Mouse (Mus musculus): ENCODE measurements around the gene Baz2a. TPM values are rescaled to one million over a fixed set of nuclear protein-coding genes. Genes with fewer than 3 reads are reported as not detected.

Baz2a gene
- polyA plus RNA-seq, 1 experiment = 39.0 TPM

DNA sequence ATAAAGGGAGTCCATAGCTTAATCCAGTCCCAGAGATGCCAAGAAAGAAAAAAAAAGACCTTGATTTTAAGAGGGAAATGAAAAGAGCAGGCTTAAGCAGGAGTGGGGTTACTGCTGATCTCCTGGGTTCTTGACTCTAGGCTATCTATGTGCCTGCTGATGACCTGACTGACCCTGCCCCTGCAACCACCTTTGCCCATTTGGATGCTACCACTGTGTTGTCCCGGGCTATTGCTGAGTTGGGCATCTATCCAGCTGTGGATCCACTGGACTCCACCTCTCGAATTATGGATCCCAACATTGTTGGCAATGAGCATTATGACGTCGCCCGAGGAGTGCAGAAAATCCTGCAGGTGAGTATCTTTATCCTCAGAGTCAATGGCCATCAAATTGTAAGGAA, 3.2 kb upstream of the Baz2a start:
- H3K4me1 ChIP-seq (ENCODE audit: control insufficient read depth, insufficient read depth, insufficient read length) = 0 out of 2 replicates have a peak, but pooled peaks cover 3% of the 10 kb centered on the region
- WGBS = 91% methylated on average over 5 of the region's 5 CpGs
- no peak for TF ChIP-seq POLR2A (IDR thresholded peaks at IDR 0.05; ENCODE audit: low read depth, low read length)
- TF ChIP-seq CTCF (IDR thresholded peaks at IDR 0.05; ENCODE audit: extremely low read depth, insufficient read depth, insufficient read length, insufficient replicate concordance) = no peak

DNA sequence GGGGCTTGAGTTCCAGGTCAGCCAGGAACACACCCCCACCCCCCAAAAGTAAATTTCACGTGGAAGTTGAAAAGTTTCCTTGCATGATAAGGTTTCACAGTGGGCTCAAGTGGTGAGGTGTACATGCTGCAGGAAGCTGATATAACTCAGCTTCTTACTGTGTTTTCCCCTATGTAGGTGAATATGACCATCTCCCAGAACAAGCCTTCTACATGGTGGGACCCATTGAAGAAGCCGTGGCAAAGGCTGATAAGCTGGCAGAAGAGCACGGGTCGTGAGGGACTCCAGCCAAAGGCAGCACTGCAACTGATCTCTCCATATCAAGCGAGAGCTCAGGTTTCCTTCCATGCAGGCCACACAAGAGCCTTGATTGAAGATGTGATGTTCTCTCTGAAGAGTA, 1.5 kb upstream of the Baz2a start:
- Histone ChIP-seq H3K4me3 (ENCODE audit: extremely low read depth, insufficient read depth, insufficient read length) (no peak overlapping the region), H3K36me3 (ENCODE audit: control insufficient read depth, insufficient read depth, low read length) (peaks cover 41% of the 10 kb centered on the region), H3K4me1 (ENCODE audit: control insufficient read depth, insufficient read depth, insufficient read length) (peaks cover 3% of the 10 kb centered on the region; the same call in 1 of the 2 replicates), H3K27me3 (ENCODE audit: control insufficient read depth, insufficient read depth, low read length) (no peaks in the 10 kb centered on the region), H3K27ac (ENCODE audit: insufficient read depth, low read length) (no peak overlapping the region)
- TF ChIP-seq CTCF (IDR thresholded peaks at IDR 0.05; ENCODE audit: extremely low read depth, insufficient read depth, insufficient read length, insufficient replicate concordance) = no peak
- no peak for TF ChIP-seq POLR2A (IDR thresholded peaks at IDR 0.05; ENCODE audit: low read depth, low read length)
- 74% methylated on average over 5 of the region's 5 CpGs for WGBS
- DNase-seq (ENCODE audit: low read depth in 1 of 2, low spot score in 2 of 2) = no peak

More for the DNA sequence above, 3.2 kb upstream of the Baz2a start:
- Histone ChIP-seq H3K27ac (ENCODE audit: insufficient read depth, low read length) (no peak overlapping the region), H3K4me3 (ENCODE audit: extremely low read depth, insufficient read depth, insufficient read length) (no peak overlapping the region), H3K36me3 (ENCODE audit: control insufficient read depth, insufficient read depth, low read length) (peaks cover 44% of the 10 kb centered on the region), H3K27me3 (ENCODE audit: control insufficient read depth, insufficient read depth, low read length) (no peaks in the 10 kb centered on the region)
- DNase-seq (ENCODE audit: low read depth in 1 of 2, low spot score in 2 of 2) = no peak

DNA sequence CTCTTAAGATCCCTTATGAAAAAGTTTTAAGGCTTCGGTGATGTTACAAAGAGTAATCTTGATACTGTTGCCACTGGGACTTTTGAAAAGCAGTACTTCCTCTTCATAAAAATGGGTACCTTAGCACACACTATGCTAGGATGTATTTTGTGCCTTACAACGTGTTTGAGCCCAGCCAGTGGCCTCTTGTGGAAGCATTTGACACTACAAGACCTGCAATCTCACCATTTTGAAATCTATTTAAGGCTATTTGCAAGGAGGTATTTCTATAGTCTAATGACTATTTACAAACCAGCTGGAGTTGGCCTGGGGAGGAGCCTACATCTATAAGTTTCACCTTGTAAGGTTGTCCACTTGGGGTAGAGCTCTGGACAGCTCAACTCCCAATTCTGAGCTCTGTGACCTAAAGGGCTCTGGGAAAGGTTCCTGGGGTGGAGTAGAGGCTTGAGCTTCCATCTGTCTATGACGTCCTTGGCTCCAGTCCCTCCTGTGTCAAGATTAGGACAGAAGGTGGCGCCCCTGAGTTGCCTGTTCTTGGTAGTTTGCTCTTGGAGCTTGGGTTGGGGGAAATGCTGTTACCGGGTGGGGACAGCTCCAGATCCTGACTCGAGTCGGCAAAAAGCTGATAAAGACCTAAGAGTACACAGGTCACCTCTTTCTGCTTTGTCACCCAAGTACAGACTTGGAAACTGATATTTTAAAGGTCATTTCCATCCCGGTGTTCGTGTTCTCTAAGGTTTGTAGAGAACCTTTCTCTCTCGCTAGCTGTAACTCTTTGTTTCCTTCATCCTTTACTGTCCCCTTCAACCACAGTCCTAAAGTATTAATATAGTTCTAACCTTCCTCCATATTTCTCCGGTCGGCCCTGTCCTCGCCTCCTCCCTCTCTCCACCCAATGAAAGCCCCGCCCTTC, 470 bp upstream of the Baz2a start:
- TF ChIP-seq POLR2A (IDR thresholded peaks at IDR 0.05; ENCODE audit: low read depth, low read length) (no peak), CTCF (IDR thresholded peaks at IDR 0.05; ENCODE audit: extremely low read depth, insufficient read depth, insufficient read length, insufficient replicate concordance) (peak; percentile 73; the same call in 1 of the 2 replicates)
- peak overlapping the region; percentile 97 for H3K4me3 ChIP-seq (ENCODE audit: extremely low read depth, insufficient read depth, insufficient read length)
- H3K27ac ChIP-seq (ENCODE audit: insufficient read depth, low read length) = peak overlapping the region; percentile 37
- H3K4me1 ChIP-seq (ENCODE audit: control insufficient read depth, insufficient read depth, insufficient read length) = peaks cover 6% of the 10 kb centered on the region; the same call in 1 of the 2 replicates
- H3K36me3 ChIP-seq (ENCODE audit: control insufficient read depth, insufficient read depth, low read length) = peaks cover 32% of the 10 kb centered on the region
- DNase-seq (ENCODE audit: low read depth in 1 of 2, low spot score in 2 of 2) = peak; percentile 76 to 84
- WGBS = under 1% methylated on average over 14 of the region's 14 CpGs
- no peaks in the 10 kb centered on the region for H3K27me3 ChIP-seq (ENCODE audit: control insufficient read depth, insufficient read depth, low read length)

DNA sequence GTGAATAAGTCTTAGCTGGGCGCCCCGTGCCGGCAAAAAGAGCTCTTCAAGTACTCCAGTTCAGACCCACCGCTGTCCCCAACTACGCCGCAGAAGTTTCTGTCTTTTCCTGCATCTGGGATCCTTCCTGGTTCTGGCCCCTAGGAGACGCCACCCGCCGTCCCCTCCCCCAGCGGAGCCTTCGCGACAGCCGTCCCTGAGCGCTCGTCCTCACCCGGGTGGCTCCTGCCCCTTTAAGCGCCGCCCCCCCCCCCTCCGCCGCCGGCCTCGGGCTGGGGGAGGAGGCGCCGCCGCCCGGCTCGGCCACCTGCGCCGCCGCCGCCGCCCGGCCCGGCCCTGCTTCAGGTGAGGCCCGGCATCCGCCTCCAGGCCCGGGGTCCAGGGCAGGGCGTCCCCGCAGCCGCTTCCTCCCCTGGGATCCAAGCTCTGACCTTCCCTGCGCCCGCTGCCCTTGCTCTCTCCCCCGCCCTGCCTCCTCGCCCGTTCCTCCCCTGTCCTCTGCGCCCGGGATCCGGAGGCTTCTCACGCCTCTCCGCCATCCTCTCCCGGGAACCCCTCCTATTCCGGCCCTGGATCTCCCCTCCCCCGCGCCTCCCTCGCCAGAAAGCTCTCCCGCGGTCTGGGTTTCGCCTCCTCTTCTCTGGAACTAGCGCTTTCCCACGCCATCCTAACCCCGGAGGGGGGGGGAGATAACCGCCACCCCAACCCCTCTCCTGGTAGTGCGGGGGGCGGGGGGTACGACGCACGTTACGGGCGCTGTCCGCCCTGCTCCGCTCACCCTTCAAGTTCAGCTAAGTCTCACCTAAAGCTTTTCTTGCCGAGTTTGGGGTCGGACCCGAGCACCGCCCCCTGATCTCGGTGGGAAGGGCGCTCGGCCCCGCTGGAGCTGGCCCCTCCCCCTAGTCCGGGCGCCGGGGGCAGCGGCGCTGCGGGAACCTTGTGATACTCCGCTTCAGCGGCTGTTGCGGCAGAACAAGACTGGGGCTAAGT, 1.4 kb downstream of the Baz2a start:
- peak in 1 of 2 experiments; percentile 77 for DNase-seq (ENCODE audit: low read depth in 1 of 2, low spot score in 2 of 2)
- Histone ChIP-seq H3K36me3 (ENCODE audit: control insufficient read depth, insufficient read depth, low read length) (peaks cover 20% of the 10 kb centered on the region), H3K4me3 (ENCODE audit: extremely low read depth, insufficient read depth, insufficient read length) (peak overlapping the region; percentile 97), H3K27ac (ENCODE audit: insufficient read depth, low read length) (peak overlapping the region; percentile 97), H3K4me1 (ENCODE audit: control insufficient read depth, insufficient read depth, insufficient read length) (peaks cover 10% of the 10 kb centered on the region; the same call in 1 of the 2 replicates), H3K27me3 (ENCODE audit: control insufficient read depth, insufficient read depth, low read length) (no peaks in the 10 kb centered on the region)
- WGBS = under 1% methylated on average over 83 of the region's 88 CpGs
- TF ChIP-seq CTCF (IDR thresholded peaks at IDR 0.05; ENCODE audit: extremely low read depth, insufficient read depth, insufficient read length, insufficient replicate concordance) (peak; percentile 15; the same call in 1 of the 2 replicates), POLR2A (IDR thresholded peaks at IDR 0.05; ENCODE audit: low read depth, low read length) (no peak)

DNA sequence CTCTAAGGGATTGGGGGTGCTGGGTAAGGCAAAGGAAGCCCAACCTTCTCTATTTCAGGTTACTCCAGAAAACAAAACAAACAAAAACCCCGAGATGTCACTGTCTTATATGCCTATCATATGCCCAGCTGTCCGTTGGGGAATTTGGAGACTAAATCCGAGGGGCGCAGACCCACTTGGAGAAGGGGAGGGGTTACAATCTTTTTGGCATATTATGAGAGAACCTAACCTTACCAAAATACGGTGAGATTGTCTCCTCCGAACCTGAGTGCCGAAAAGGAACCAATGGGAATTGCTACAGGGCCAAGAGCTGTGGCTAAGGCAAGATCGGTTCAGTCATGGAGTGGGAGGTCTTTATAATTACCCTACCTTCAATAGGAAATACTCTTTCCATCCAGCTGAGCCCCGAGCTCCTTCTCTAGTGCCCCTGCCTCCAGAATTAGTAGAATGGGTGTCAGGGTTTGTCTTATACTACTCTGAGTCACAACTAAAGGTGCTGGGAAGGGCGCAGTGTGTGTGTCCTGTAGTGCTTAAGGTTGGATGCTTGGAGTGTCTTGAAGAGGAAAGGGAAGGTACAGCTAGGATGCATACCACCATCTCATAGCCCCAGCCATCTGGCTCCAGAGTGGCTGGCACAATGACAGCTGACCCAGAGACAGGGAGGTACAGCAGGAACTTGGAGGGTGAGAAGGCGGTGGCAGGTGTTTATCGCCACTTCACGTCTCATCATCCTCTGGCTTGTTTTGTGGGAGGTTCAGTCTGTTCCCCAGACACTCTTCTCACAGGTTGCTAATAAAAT, 2.3 kb downstream of the Baz2a start:
- Histone ChIP-seq H3K27ac (ENCODE audit: insufficient read depth, low read length) (peak overlapping the region; percentile 97), H3K36me3 (ENCODE audit: control insufficient read depth, insufficient read depth, low read length) (peaks cover 11% of the 10 kb centered on the region), H3K27me3 (ENCODE audit: control insufficient read depth, insufficient read depth, low read length) (no peaks in the 10 kb centered on the region), H3K4me3 (ENCODE audit: extremely low read depth, insufficient read depth, insufficient read length) (peak overlapping the region; percentile 97), H3K4me1 (ENCODE audit: control insufficient read depth, insufficient read depth, insufficient read length) (peaks cover 10% of the 10 kb centered on the region)
- 12% methylated on average over 13 of the region's 13 CpGs for WGBS
- no peak for DNase-seq (ENCODE audit: low read depth in 1 of 2, low spot score in 2 of 2)
- TF ChIP-seq POLR2A (IDR thresholded peaks at IDR 0.05; ENCODE audit: low read depth, low read length) (no peak), CTCF (IDR thresholded peaks at IDR 0.05; ENCODE audit: extremely low read depth, insufficient read depth, insufficient read length, insufficient replicate concordance) (no peak)
